Mouse (Mus musculus) bone marrow, adult 2 months (tissue): ENCODE measurements around the gene Mst1.

Experiments used
- CTCF ChIP-seq: fragments of 200-500 bp; IDR thresholded peaks from 2 replicates; pipeline ENCODE4 v1.5.1; 2011; ENCODE audit warnings: low read length, control low read depth; ENCODE audit not compliant: control insufficient read depth, insufficient read depth
- POLR2A ChIP-seq: fragments of 200-500 bp; IDR thresholded peaks from 2 replicates; pipeline ENCODE4 v1.6.1; 2011; ENCODE audit warnings: low read depth, mild to moderate bottlenecking, control low read depth, low read length, borderline replicate concordance; ENCODE audit not compliant: control insufficient read depth

GRCm38 (mm10) chr9:108115290-108116077 lies 35.2 kb downstream of the Mst1 start:
- TF ChIP-seq CTCF: no peak
- no peak for TF ChIP-seq POLR2A
